Mouse (Mus musculus) E14TG2a.4 (cell line): ENCODE results near the gene F13a1.

Source experiments
- CTCF ChIP-seq: conservative IDR thresholded peaks from 2 replicates; pipeline ENCODE4 v1.5.1; 2014; ENCODE audit warnings: low read length
- NANOG ChIP-seq: IDR thresholded peaks from 2 replicates; pipeline ENCODE4 v1.6.1; 2014; ENCODE audit warnings: borderline replicate concordance, low read length, mixed read lengths
- POU5F1 ChIP-seq: IDR thresholded peaks from 2 replicates; pipeline ENCODE4 v1.6.1; 2014; ENCODE audit warnings: low read length, borderline replicate concordance

GRCm38 (mm10) chr13:36892216-36892615 is 157.8 kb downstream of the F13a1 start:
- TF ChIP-seq CTCF = no peak
- TF ChIP-seq NANOG = no peak
- TF ChIP-seq POU5F1 = no peak
